Mouse (Mus musculus) cortical plate, adult 2 months (tissue): ENCODE results near the gene Stat5b. TPM values are rescaled to one million over a fixed set of nuclear protein-coding genes. Genes with fewer than 3 reads are reported as not detected.

Experiments used
- H3K27ac ChIP-seq: fragments of 200-500 bp; 2 replicates; pipeline ENCODE4 v1.5.1; 2012; ENCODE audit warnings: low read length, control low read depth, inconsistent platforms; ENCODE audit not compliant: insufficient read depth
- H3K4me1 ChIP-seq: fragments of 200-500 bp; 2 replicates; pipeline ENCODE4 v1.6.1; 2011; ENCODE audit warnings: low read length; ENCODE audit not compliant: control insufficient read depth, insufficient read depth
- H3K4me3 ChIP-seq: fragments of 200-500 bp; 2 replicates; pipeline ENCODE4 v1.5.1; 2011; ENCODE audit warnings: mild to moderate bottlenecking, low read length, control low read depth; ENCODE audit not compliant: insufficient read depth
- CTCF ChIP-seq: fragments of 200-500 bp; IDR thresholded peaks from 2 replicates; pipeline ENCODE4 v1.5.1; 2011; ENCODE audit warnings: mild to moderate bottlenecking, control low read depth, low read length; ENCODE audit not compliant: insufficient read depth; ENCODE audit errors: extremely low read depth
- POLR2A ChIP-seq: fragments of 200-500 bp; IDR thresholded peaks from 2 replicates; pipeline ENCODE4 v1.6.1; 2011; ENCODE audit warnings: mild to moderate bottlenecking, low read length, control low read depth; ENCODE audit not compliant: insufficient read depth; ENCODE audit errors: extremely low read depth
- polyA plus RNA-seq: library from polyadenylated mRNA; depleted of rRNA; stranded (reverse); fragments of >200 nt; gene quantifications from 2 replicates; pipeline ENCODE4 v1.2.3, GENCODE M21; 2012

The Stat5b gene
- polyA plus RNA-seq, 1 experiment: 19.7 TPM

DNA sequence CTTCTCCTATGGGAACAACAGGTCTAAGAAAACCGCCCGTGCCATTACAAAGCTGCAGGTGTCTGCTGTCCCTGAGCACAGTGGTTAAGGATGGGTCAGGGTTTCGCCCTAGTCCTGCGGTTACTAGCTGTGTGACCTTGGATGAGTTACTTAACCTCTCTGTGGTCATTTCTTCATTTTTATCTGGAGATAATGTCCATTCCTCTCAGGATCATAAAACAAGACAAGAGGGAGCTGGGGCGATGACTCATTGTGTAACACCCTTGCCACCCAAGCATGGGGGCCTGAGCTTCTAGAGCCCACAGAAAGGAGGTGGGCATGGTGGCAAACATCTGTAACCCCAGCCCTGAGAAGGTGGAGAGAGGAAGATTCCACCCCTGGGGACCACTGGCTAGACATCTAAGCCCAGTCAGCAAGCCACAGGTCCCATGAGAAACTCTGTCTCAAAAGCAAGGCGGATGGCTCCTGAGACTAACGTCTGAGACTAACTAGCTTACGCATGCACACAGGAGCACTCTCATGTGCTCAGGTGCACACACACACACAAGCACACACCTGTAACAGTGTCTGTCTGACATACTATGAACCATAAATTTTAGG is 7.4 kb downstream of the Stat5b start:
- Histone ChIP-seq H3K4me1 (no peaks in the 10 kb centered on the region; the same call in 1 of the 2 replicates), H3K4me3 (no peak overlapping the region), H3K27ac (no peak overlapping the region)
- TF ChIP-seq CTCF (no peak), POLR2A (no peak)

DNA sequence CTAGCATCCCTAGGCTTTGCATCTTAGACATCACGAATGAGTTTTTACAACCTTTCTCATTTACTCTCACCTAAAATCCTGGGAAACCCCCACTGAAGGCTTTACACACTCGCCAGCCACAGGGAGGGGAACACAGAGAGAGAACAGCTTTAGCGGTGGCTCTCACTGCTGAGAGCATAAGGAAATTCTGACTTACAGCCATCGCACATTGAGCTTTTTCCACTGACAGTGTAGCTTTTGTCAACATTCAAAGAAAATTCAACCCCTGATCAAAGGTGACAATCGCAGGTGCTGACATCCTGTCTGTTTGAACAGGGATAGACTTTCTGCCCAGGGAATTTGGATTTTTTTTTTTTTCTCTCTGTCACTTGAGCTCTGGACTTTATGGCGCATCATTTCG is 8.5 kb downstream of the Stat5b start:
- Histone ChIP-seq H3K4me3 (no peak overlapping the region), H3K4me1 (no peaks in the 10 kb centered on the region; the same call in 1 of the 2 replicates), H3K27ac (no peak overlapping the region)
- TF ChIP-seq POLR2A (no peak), CTCF (no peak)

DNA sequence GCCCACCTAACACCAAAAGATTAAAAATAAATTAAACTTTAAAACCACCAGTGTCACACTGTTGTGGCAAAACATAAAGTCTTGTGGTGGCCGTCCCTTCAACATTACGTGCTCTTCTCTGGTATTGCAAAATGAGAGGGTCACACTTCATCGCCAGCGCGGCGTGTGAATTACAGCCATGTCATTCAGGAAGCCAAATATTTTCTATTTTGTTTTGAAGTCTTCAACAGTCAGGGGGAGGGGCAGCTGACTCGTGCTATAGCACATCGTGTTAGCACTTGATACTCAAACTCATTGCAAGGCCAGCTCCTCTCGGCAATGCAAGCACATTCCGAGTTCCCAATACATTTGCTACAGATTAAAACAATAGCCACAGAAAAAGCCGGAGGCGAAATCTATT is 9.7 kb downstream of the Stat5b start:
- no peak for TF ChIP-seq POLR2A
- TF ChIP-seq CTCF: no peak
- no peak overlapping the region for H3K4me3 ChIP-seq
- H3K4me1 ChIP-seq: no peaks in the 10 kb centered on the region; the same call in 1 of the 2 replicates
- no peak overlapping the region for H3K27ac ChIP-seq

DNA sequence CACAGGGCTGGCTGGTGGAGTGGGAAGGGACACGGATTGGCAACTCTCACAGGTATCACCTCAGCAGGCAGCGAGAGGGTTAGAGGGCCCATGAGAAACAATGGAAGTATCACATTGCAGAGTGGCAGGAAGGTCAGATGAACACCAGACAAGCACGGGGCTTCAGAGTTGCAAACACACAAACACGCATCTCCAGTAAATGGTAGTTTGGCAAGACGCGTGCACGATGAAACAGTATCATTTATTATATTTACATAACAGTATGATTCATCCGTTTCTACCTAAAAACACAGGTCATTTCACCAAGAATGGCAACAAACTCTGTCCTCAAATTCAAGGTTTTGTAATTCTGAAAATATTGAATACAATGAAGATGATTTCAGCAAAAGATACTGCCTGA is 11.0 kb downstream of the Stat5b start:
- no peak overlapping the region for H3K27ac ChIP-seq
- H3K4me3 ChIP-seq: no peak overlapping the region
- H3K4me1 ChIP-seq: no peaks in the 10 kb centered on the region
- TF ChIP-seq POLR2A (no peak), CTCF (no peak)

DNA sequence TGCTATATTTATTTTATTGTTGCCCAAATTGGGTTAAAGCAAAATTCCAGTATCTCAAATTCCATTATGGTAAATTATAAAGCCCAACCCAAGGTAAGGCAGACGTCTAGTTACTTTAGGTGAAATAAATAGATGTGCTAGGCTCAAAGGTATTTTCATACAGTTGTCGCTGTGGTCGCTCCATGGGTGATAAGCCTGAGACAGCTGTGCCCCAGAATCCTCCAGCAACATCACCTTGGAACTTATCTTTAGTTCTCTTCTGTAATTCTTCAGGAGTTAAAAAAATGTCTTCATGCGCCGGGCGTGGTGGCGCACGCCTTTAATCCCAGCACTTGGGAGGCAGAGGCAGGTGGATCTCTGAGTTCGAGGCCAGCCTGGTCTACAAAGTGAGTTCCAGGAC is 11.6 kb downstream of the Stat5b start:
- TF ChIP-seq CTCF: no peak
- TF ChIP-seq POLR2A: no peak

DNA sequence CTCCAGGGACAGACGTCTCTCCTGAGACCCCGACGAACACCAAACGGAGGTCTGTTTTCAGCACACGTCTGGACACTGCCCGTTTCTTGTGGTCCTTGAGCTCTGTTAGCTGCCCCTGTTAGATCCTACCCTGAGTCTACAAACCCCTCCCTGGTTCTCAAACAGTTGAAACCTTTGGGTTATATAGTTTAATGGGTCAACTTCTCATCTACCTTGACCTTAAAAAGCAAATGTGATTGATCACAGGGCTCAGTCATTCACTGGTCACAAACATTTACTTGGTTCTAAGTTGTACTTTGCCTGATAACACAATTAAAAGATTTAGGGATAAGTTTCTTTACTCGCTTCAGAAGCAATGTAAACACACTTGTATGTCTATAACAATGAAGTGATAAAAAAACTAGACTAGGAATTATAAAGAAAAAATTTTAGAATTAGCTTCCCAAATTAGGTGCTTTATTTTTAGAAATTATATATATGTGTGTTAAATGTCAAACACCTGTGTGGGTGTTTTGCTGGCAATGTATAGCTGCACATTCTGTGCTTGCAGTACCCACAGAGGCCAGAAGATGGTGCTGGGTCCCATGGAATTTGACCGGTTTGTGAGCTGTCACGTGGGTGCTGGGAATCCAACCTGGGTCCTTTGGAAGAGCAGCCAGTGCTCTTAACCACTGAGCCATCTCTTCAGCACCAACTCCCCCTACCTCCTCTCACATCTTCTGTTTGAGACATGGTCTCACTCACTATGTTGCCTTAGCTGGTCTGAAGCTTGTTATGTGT is 13.4 kb downstream of the Stat5b start:
- Histone ChIP-seq H3K4me1 (no peaks in the 10 kb centered on the region), H3K4me3 (no peak overlapping the region), H3K27ac (no peak overlapping the region)
- TF ChIP-seq POLR2A (no peak), CTCF (no peak)

More for the DNA sequence above, 11.6 kb downstream of the Stat5b start:
- no peak overlapping the region for H3K27ac ChIP-seq
- no peaks in the 10 kb centered on the region for H3K4me1 ChIP-seq
- H3K4me3 ChIP-seq: no peak overlapping the region

DNA sequence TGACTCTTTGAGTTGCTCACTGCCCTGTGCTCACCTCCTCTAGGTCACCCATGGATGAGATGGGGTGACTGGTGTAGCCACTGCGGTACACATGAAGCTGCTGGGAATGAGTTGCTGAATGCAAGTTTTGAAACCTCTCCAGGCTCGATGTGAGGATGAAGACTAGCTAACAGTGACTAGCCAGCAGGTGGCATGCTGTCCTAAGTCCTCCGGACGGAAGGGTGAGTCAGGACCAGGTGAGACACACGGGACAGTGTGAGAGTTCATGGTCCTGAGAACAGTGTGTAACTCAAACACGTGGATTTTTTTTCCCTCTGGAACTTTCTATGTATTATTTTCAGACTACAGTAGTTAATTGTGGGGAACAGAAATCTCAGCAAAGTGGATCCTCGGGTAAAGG is 17.1 kb downstream of the Stat5b start:
- no peak overlapping the region for H3K27ac ChIP-seq
- no peak overlapping the region for H3K4me3 ChIP-seq
- H3K4me1 ChIP-seq: no peaks in the 10 kb centered on the region; the same call in 1 of the 2 replicates
- TF ChIP-seq CTCF (0 out of 2 replicates have a peak, but pooled peaks have one; percentile 25), POLR2A (no peak)

DNA sequence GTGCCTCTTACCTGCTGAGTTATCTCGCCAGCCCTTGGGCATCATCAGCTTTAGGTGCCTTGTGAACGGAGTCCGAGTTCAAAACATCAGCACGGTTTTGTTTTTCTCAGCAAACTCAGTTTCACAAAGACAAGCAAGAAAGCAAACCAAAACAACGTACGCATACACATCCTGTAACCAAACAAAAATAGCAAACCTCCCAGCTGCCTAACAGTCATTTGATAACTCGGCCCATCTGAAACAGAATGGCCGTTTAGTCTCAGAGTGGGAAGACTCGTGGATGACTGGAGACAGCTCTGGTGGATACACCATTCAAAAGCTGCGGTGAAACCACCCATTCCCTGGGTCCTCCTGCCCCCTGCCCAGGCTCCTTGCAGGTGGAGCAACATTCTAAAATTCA is 19.1 kb downstream of the Stat5b start:
- no peaks in the 10 kb centered on the region; the same call in 1 of the 2 replicates for H3K4me1 ChIP-seq
- H3K4me3 ChIP-seq: no peak overlapping the region
- H3K27ac ChIP-seq: no peak overlapping the region
- TF ChIP-seq CTCF (no peak), POLR2A (no peak)

DNA sequence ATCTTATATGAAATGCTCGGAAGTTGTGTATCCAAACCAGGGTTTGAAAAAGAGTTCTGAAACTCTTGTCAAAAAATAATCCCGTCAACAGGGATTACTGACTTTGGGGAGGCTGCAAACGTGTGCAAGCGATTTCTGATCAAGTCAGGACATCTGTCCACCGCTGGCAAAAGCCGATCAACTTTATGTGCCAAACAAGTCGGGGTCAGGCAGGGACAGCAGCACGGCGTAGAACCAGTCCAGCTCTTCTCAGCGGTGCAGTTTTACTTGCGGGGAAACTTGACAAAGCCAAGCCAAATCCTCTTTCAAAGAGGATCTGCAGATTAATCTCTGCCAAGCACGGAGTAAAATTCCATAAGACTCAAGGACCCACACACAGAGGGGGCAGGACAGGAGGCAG is 20.8 kb downstream of the Stat5b start:
- Histone ChIP-seq H3K4me1 (no peaks in the 10 kb centered on the region; the same call in 1 of the 2 replicates), H3K27ac (no peak overlapping the region), H3K4me3 (no peak overlapping the region)
- TF ChIP-seq POLR2A (no peak), CTCF (no peak)

DNA sequence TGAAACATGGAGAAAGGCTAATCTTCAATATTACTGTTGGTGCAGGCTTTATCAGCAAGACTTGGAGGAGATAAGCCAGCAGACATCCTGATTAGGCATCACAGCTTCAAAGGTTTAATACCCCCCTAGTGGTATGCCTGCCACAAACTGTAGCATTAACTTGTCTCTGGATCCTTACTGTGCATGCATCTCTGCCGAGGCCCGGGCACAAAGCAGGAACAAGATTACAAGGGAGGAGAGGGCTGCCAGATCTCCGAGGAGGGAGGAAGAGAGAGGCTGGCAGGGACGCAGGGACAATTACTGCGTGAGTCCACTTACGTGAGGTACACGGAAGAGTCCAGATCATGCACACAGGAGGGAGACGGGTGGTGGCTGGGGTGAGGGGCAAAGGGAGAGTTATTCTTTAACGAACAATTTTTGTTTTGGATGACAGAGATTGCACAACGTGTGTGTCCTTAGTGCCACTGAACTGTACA is 21.8 kb downstream of the Stat5b start:
- Histone ChIP-seq H3K4me1 (peaks cover 4% of the 10 kb centered on the region; the same call in 1 of the 2 replicates), H3K4me3 (no peak overlapping the region), H3K27ac (no peak overlapping the region)
- TF ChIP-seq CTCF (no peak), POLR2A (no peak)
